Mouse (Mus musculus): Measurements from ENCODE around the gene Elf1.

DNA sequence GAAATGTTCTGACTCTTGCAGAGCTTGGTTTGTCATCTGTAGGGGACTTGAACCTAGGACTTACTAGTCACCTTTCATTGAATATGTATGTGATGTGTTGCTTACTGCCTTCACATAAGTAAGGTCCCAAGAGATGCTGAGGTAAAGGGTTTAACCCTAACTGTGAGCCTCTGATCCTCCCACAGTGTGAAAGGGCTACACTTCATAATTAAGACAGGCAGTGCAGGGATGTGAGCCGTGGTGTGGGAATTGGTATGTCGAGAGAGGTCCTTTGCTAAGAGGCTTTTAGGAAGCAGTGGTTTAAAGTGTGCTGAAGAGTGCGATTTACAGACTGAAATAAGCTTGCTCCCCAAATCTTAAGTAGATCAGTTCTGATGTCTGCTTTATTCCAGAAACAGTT lies 55.8 kb downstream of the Elf1 start:
- TF ChIP-seq CTCF (IDR thresholded peaks at IDR 0.05; ENCODE audit: low read depth, low read length): no peak
- no peak for TF ChIP-seq POLR2A (IDR thresholded peaks at IDR 0.05; ENCODE audit: extremely low read depth, insufficient read depth, low read length)
